Mouse (Mus musculus) MEL (cell line): ENCODE results near the gene Pms1.

Source experiments
- CTCF ChIP-seq, 3 experiments: IDR thresholded peaks in 2 of 3; conservative IDR thresholded peaks in 1 of 3; 2 replicates each; pipeline ENCODE4 v1.5.1; 2011 to 2012; ENCODE audit warnings: low read length in 3 of 3, low read depth in 2 of 3, mild to moderate bottlenecking in 2 of 3, improper control_type of control experiment in 1 of 3, inconsistent platforms in 1 of 3, mixed read lengths in 1 of 3, moderate library complexity in 1 of 3; ENCODE audit not compliant: control insufficient read depth in 1 of 3, insufficient read depth in 1 of 3, poor library complexity in 1 of 3, severe bottlenecking in 1 of 3
- MEF2A ChIP-seq: IDR thresholded peaks from 2 replicates; pipeline ENCODE4 v1.6.1; 2014; ENCODE audit warnings: low read depth, mild to moderate bottlenecking, inconsistent platforms, low read length, improper control_type of control experiment; ENCODE audit not compliant: poor library complexity, insufficient replicate concordance, severe bottlenecking; ENCODE audit errors: extremely low read depth
- SIN3A ChIP-seq: IDR thresholded peaks from 2 replicates; pipeline ENCODE4 v1.6.1; 2012; ENCODE audit warnings: low read length, improper control_type of control experiment, inconsistent platforms
- USF1 ChIP-seq: IDR thresholded peaks from 2 replicates; pipeline ENCODE4 v1.6.1; 2014; ENCODE audit warnings: low read depth, mild to moderate bottlenecking, inconsistent platforms, low read length, improper control_type of control experiment, moderate library complexity
- ZC3H11A ChIP-seq: IDR thresholded peaks from 2 replicates; pipeline ENCODE4 v1.6.1; 2012; ENCODE audit warnings: low read depth, mild to moderate bottlenecking, inconsistent platforms, low read length, improper control_type of control experiment
- ZNF384 ChIP-seq: IDR thresholded peaks from 2 replicates; pipeline ENCODE4 v1.6.1; 2012; ENCODE audit warnings: low read depth, mild to moderate bottlenecking, inconsistent platforms, low read length, improper control_type of control experiment

DNA sequence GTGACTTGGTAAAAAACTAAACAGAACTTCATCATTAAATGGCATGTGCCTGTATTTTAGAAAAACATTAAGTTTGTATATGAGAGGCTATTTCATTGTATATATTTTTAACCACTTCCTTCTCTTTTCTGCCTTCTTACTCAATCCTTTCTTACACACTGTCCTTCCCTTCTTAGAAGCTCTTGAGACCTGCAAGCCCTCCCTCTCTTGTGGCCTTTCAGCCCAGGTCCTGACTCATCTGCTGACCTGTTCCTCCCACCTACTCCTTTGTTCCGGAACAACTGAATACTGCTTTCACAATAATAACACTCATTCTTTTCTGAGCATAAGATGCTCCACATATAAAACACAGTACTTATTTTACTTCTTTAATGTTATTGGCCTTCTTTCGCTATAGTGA lies 44.3 kb upstream of the Pms1 start:
- TF ChIP-seq CTCF (IDR thresholded peaks at IDR 0.05 in 2 of 3, conservative IDR thresholded peaks at IDR 0.05 in 1 of 3; ENCODE audit: control insufficient read depth in 1 of 3, insufficient read depth in 1 of 3, low read depth in 2 of 3, low read length in 3 of 3, poor library complexity in 1 of 3, severe bottlenecking in 1 of 3) (no peak), MEF2A (no peak), ZC3H11A (no peak), SIN3A (no peak), ZNF384 (no peak), USF1 (no peak)
